Mouse (Mus musculus) small intestine, adult 2 months (tissue): Measurements from ENCODE around the gene Tle4.

ENCODE experiments used
- CTCF ChIP-seq: fragments of 200-500 bp; IDR thresholded peaks from 2 replicates; pipeline ENCODE4 v1.5.1; 2012; ENCODE audit warnings: low read depth, mild to moderate bottlenecking, control low read depth, inconsistent platforms, low read length, moderate library complexity, mixed read lengths; ENCODE audit not compliant: insufficient replicate concordance, insufficient read length; ENCODE audit errors: extremely low read depth
- POLR2A ChIP-seq: fragments of 200-500 bp; IDR thresholded peaks from 2 replicates; pipeline ENCODE4 v1.6.1; 2012; ENCODE audit warnings: low read depth, mild to moderate bottlenecking, control low read depth, inconsistent platforms, low read length, moderate library complexity

GRCm38 (mm10) chr19:14578016-14578415 is 19.8 kb downstream of the Tle4 start:
- TF ChIP-seq POLR2A (no peak), CTCF (no peak)
